Mouse (Mus musculus) midbrain, embryonic 12.5 days (tissue): ENCODE measurements around the gene Lcorl. TPM values are rescaled to one million over a fixed set of nuclear protein-coding genes. Genes with fewer than 3 reads are reported as not detected.

Source experiments
- ATAC-seq: fragments of 200-750 bp; cut with Nextera tagmentation; 2 replicates; pipeline ENCODE4 v1.8.0; 2017; ENCODE audit warnings: low read depth, moderate TSS enrichment, moderate library complexity; ENCODE audit not compliant: low FRiP score
- H3K27ac ChIP-seq: fragments of 300-500 bp; sonication (generic); replicated peaks from 2 replicates; pipeline ENCODE4 v1.5.1; 2016; ENCODE audit warnings: mild to moderate bottlenecking
- H3K27me3 ChIP-seq: fragments of 300-500 bp; sonication (generic); 2 replicates; pipeline ENCODE4 v1.6.1; 2016; ENCODE audit warnings: mild to moderate bottlenecking
- H3K36me3 ChIP-seq: fragments of 300-500 bp; sonication (generic); 2 replicates; pipeline ENCODE4 v1.6.1; 2016
- H3K4me1 ChIP-seq: fragments of 300-500 bp; sonication (generic); 2 replicates; pipeline ENCODE4 v1.6.1; 2016
- H3K4me2 ChIP-seq: fragments of 300-500 bp; sonication (generic); replicated peaks from 2 replicates; pipeline ENCODE4 v1.6.1; 2016; ENCODE audit warnings: mild to moderate bottlenecking, moderate library complexity
- H3K4me3 ChIP-seq: fragments of 300-500 bp; sonication (generic); 2 replicates; pipeline ENCODE4 v1.5.1; 2016; ENCODE audit warnings: mild to moderate bottlenecking
- H3K9ac ChIP-seq: fragments of 300-500 bp; sonication (generic); replicated peaks from 2 replicates; pipeline ENCODE4 v1.6.1; 2016; ENCODE audit warnings: mild to moderate bottlenecking, moderate library complexity
- H3K9me3 ChIP-seq: fragments of 300-500 bp; sonication (generic); 2 replicates; pipeline ENCODE4 v1.6.1; 2016; ENCODE audit warnings: mild to moderate bottlenecking
- WGBS: fragments of 180-500 bp; shearing (Covaris S2); methylation state at CpG from one replicate; pipeline ENCODE4 v1.1.7; 2016; 5-methylcytosine and 5-hydroxymethylcytosine counted together
- polyA plus RNA-seq: library from polyadenylated mRNA; unstranded; fragments of >200 nt; fragmentation: Nextera tagmentation; extraction: Ambion mirVana; gene quantifications from 2 replicates; pipeline ENCODE4 v1.2.1, GENCODE M21; 2016

The Lcorl gene
- 57.2 and 61.7 TPM in 2 replicates for polyA plus RNA-seq

- H3K36me3 ChIP-seq: no peaks in the 10 kb centered on the region
- H3K9ac ChIP-seq: peak within 1 kb of the TSS; percentile 99
- H3K27me3 ChIP-seq: no peaks in the 10 kb centered on the region
- peak within 1 kb of the TSS; percentile 79 for H3K4me2 ChIP-seq
- under 1% methylated on average over 71 of the region's 79 CpGs for WGBS
- H3K9me3 ChIP-seq: no peaks in the 10 kb centered on the region
- peak within 1 kb of the TSS; percentile 100 for H3K27ac ChIP-seq
- H3K4me3 ChIP-seq: peak within 1 kb of the TSS; percentile 97
- peaks cover 4% of the 10 kb centered on the region; the same call in 1 of the 2 replicates for H3K4me1 ChIP-seq
- ATAC-seq: peak; percentile 95
These were observed at the start of gene Lcorl for GRCm38 (mm10) chr5:45857254-45858011. Lcorl (minus strand) TSS chr5:45857615.

- Histone ChIP-seq H3K4me1 (no peaks in the 10 kb centered on the region), H3K9me3 (no peaks in the 10 kb centered on the region), H3K4me3 (no peak overlapping the region), H3K9ac (no peak overlapping the region), H3K27me3 (no peaks in the 10 kb centered on the region), H3K4me2 (no peak overlapping the region), H3K27ac (no peak overlapping the region), H3K36me3 (no peaks in the 10 kb centered on the region)
- no peak for ATAC-seq
- 88% methylated on average over 2 of the region's 2 CpGs for WGBS
These were observed 47.3 kb upstream of the Lcorl start for GRCm38 (mm10) chr5:45904683-45905082.

- ATAC-seq: no peak
- H3K4me1 ChIP-seq: no peaks in the 10 kb centered on the region
- H3K4me2 ChIP-seq: no peak overlapping the region
- H3K9me3 ChIP-seq: no peaks in the 10 kb centered on the region
- no peaks in the 10 kb centered on the region for H3K27me3 ChIP-seq
- no peaks in the 10 kb centered on the region for H3K36me3 ChIP-seq
- 81% methylated on average over 3 of the region's 3 CpGs for WGBS
- H3K4me3 ChIP-seq: no peak overlapping the region
- no peak overlapping the region for H3K27ac ChIP-seq
- no peak overlapping the region for H3K9ac ChIP-seq
These were observed 45.8 kb upstream of the Lcorl start for GRCm38 (mm10) chr5:45903246-45903645.

GRCm38 (mm10) chr5:45895362-45895761, 37.9 kb upstream of the Lcorl start:
- Histone ChIP-seq H3K4me1 (no peaks in the 10 kb centered on the region), H3K27me3 (no peaks in the 10 kb centered on the region), H3K4me2 (no peak overlapping the region), H3K9ac (no peak overlapping the region), H3K4me3 (no peak overlapping the region), H3K27ac (no peak overlapping the region), H3K36me3 (no peaks in the 10 kb centered on the region), H3K9me3 (no peaks in the 10 kb centered on the region)
- ATAC-seq: no peak
- WGBS: 81% methylated on average over 1 of the region's 1 CpGs

GRCm38 (mm10) chr5:45893696-45894095, 36.3 kb upstream of the Lcorl start:
- ATAC-seq: no peak
- 89% methylated on average over 3 of the region's 3 CpGs for WGBS
- H3K27me3 ChIP-seq: no peaks in the 10 kb centered on the region
- H3K4me2 ChIP-seq: no peak overlapping the region
- no peak overlapping the region for H3K27ac ChIP-seq
- H3K4me1 ChIP-seq: no peaks in the 10 kb centered on the region
- no peak overlapping the region for H3K4me3 ChIP-seq
- no peaks in the 10 kb centered on the region for H3K36me3 ChIP-seq
- H3K9me3 ChIP-seq: no peaks in the 10 kb centered on the region
- no peak overlapping the region for H3K9ac ChIP-seq

GRCm38 (mm10) chr5:45876328-45876727, 18.9 kb upstream of the Lcorl start:
- no peak overlapping the region for H3K27ac ChIP-seq
- H3K4me3 ChIP-seq: no peak overlapping the region
- no peaks in the 10 kb centered on the region for H3K9me3 ChIP-seq
- H3K27me3 ChIP-seq: no peaks in the 10 kb centered on the region
- H3K36me3 ChIP-seq: no peaks in the 10 kb centered on the region
- no peaks in the 10 kb centered on the region for H3K4me1 ChIP-seq
- H3K4me2 ChIP-seq: no peak overlapping the region
- WGBS: 88% methylated on average over 1 of the region's 1 CpGs
- no peak for ATAC-seq
- no peak overlapping the region for H3K9ac ChIP-seq

GRCm38 (mm10) chr5:45875472-45875871, 18.1 kb upstream of the Lcorl start:
- H3K4me2 ChIP-seq: no peak overlapping the region
- no peak overlapping the region for H3K9ac ChIP-seq
- H3K4me1 ChIP-seq: no peaks in the 10 kb centered on the region
- no peak overlapping the region for H3K27ac ChIP-seq
- no peaks in the 10 kb centered on the region for H3K36me3 ChIP-seq
- H3K9me3 ChIP-seq: no peaks in the 10 kb centered on the region
- WGBS: 92% methylated on average over 4 of the region's 4 CpGs
- no peak overlapping the region for H3K4me3 ChIP-seq
- no peak for ATAC-seq
- no peaks in the 10 kb centered on the region for H3K27me3 ChIP-seq

GRCm38 (mm10) chr5:45874284-45875030, 17.0 kb upstream of the Lcorl start:
- no peak for ATAC-seq
- Histone ChIP-seq H3K27ac (no peak overlapping the region), H3K36me3 (no peaks in the 10 kb centered on the region), H3K9ac (no peak overlapping the region), H3K9me3 (no peaks in the 10 kb centered on the region), H3K4me1 (no peaks in the 10 kb centered on the region), H3K27me3 (no peaks in the 10 kb centered on the region), H3K4me3 (no peak overlapping the region), H3K4me2 (no peak overlapping the region)
- WGBS: 93% methylated on average over 4 of the region's 4 CpGs

GRCm38 (mm10) chr5:45858368-45858767, 953 bp upstream of the Lcorl start:
- no peak overlapping the region for H3K27ac ChIP-seq
- no peak for ATAC-seq
- peaks cover 4% of the 10 kb centered on the region; the same call in 1 of the 2 replicates for H3K4me1 ChIP-seq
- H3K4me2 ChIP-seq: peak overlapping the region; percentile 79
- WGBS: 72% methylated on average over 2 of the region's 2 CpGs
- H3K9ac ChIP-seq: no peak overlapping the region
- no peaks in the 10 kb centered on the region for H3K36me3 ChIP-seq
- no peaks in the 10 kb centered on the region for H3K9me3 ChIP-seq
- no peak overlapping the region for H3K4me3 ChIP-seq
- no peaks in the 10 kb centered on the region for H3K27me3 ChIP-seq

GRCm38 (mm10) chr5:45856876-45857253, 550 bp downstream of the Lcorl start:
- no peaks in the 10 kb centered on the region for H3K27me3 ChIP-seq
- 0% methylated on average over 19 of the region's 56 CpGs for WGBS
- H3K9ac ChIP-seq: peak overlapping the region; percentile 99
- peak overlapping the region; percentile 100 for H3K27ac ChIP-seq
- H3K4me2 ChIP-seq: peak overlapping the region; percentile 79
- H3K36me3 ChIP-seq: no peaks in the 10 kb centered on the region
- peak; percentile 17 for ATAC-seq
- peaks cover 4% of the 10 kb centered on the region; the same call in 1 of the 2 replicates for H3K4me1 ChIP-seq
- H3K9me3 ChIP-seq: no peaks in the 10 kb centered on the region
- peak overlapping the region; percentile 97 for H3K4me3 ChIP-seq

GRCm38 (mm10) chr5:45856303-45856821, 1.1 kb downstream of the Lcorl start:
- no peaks in the 10 kb centered on the region for H3K9me3 ChIP-seq
- peak overlapping the region; percentile 79 for H3K4me2 ChIP-seq
- H3K27ac ChIP-seq: peak overlapping the region; percentile 100
- peak; percentile 55 for ATAC-seq
- peaks cover 4% of the 10 kb centered on the region; the same call in 1 of the 2 replicates for H3K4me1 ChIP-seq
- peak overlapping the region; percentile 97 for H3K4me3 ChIP-seq
- WGBS: under 1% methylated on average over 25 of the region's 37 CpGs
- no peaks in the 10 kb centered on the region for H3K36me3 ChIP-seq
- H3K27me3 ChIP-seq: no peaks in the 10 kb centered on the region
- peak overlapping the region; percentile 99 for H3K9ac ChIP-seq
